In genomic region chr4:155783486-155784080, GRCm38 (mm10) we compare ENCODE assay signal across 10 mouse cellular contexts. TPM values are rescaled to one million over a fixed set of nuclear protein-coding genes. Genes with fewer than 3 reads are reported as not detected.
DNase-seq lines count a peak whose midpoint lies in the region; ATAC-seq and TF ChIP-seq lines count a peak whose summit lies in the region.
"Had no signal": no experiment of that assay in that cellular context is flagged by ENCODE, and none has a peak within 500 bp of the region (broad histone marks: within the 10 kb centered on the region; RNA-seq: fewer than 3 reads in every experiment).

No protein-coding gene starts in this region.

- H3K27ac ChIP-seq in heart, embryonic 12.5 days (ENCODE audit: poor library complexity, severe bottlenecking): peak overlapping the region; percentile 78
- no peak overlapping the region for H3K27ac ChIP-seq in bone marrow, adult 2 months (ENCODE audit: control insufficient read depth, insufficient read depth, low read depth, low read length, poor library complexity)
- peak overlapping the region; percentile 79 for H3K27ac ChIP-seq in hindbrain, embryonic 12.5 days
- peak overlapping the region; percentile 92 for H3K27ac ChIP-seq in midbrain, embryonic 10.5 days (replicated peaks)

- no peaks in the 10 kb centered on the region for H3K9me3 ChIP-seq in heart, embryonic 12.5 days (replicated peaks)
- H3K9me3 ChIP-seq in hindbrain, embryonic 12.5 days (replicated peaks): no peaks in the 10 kb centered on the region
- H3K9me3 ChIP-seq in midbrain, embryonic 10.5 days (replicated peaks): no peaks in the 10 kb centered on the region

- 33% methylated on average over 16 of the region's 16 CpGs for WGBS in heart, embryonic 12.5 days
- WGBS in bone marrow, adult 2 months: 39% methylated on average over 16 of the region's 16 CpGs
- 45% methylated on average over 16 of the region's 16 CpGs for WGBS in hindbrain, embryonic 12.5 days
- WGBS in midbrain, embryonic 10.5 days: 45% methylated on average over 16 of the region's 16 CpGs

- TF ChIP-seq CTCF in bone marrow, adult 2 months (IDR thresholded peaks at IDR 0.05; ENCODE audit: control insufficient read depth, insufficient read depth, low read length): no peak

- TF ChIP-seq POLR2A in bone marrow, adult 2 months (IDR thresholded peaks at IDR 0.05; ENCODE audit: borderline replicate concordance, control insufficient read depth, low read depth, low read length): no peak

- no peak for DNase-seq in heart, postnatal 14 days
- peak; percentile 15 for DNase-seq in midbrain, embryonic 10.5 days (ENCODE audit: low spot score)
- DNase-seq in layer of hippocampus, postnatal 36 days: no peak
- DNase-seq in left cerebral cortex, postnatal 4 days: no peak
- no peak for DNase-seq in spleen, adult 18-20 months

- peaks cover 34% of the 10 kb centered on the region for H3K4me1 ChIP-seq in heart, embryonic 12.5 days (replicated peaks)
- H3K4me1 ChIP-seq in bone marrow, adult 2 months (ENCODE audit: control insufficient read depth, insufficient read depth, low read length): no peaks in the 10 kb centered on the region
- peaks cover 12% of the 10 kb centered on the region for H3K4me1 ChIP-seq in hindbrain, embryonic 12.5 days
- H3K4me1 ChIP-seq in midbrain, embryonic 10.5 days: peaks cover 31% of the 10 kb centered on the region

- H3K4me2 ChIP-seq in heart, embryonic 12.5 days: peak overlapping the region; percentile 69
- peak overlapping the region; percentile 77 for H3K4me2 ChIP-seq in hindbrain, embryonic 12.5 days (replicated peaks)

- peak overlapping the region; percentile 78 for H3K9ac ChIP-seq in heart, embryonic 12.5 days
- peak overlapping the region; percentile 82 for H3K9ac ChIP-seq in hindbrain, embryonic 12.5 days

- H3K4me3 ChIP-seq in heart, embryonic 12.5 days: peak overlapping the region; percentile 57
- H3K4me3 ChIP-seq in bone marrow, adult 2 months (replicated peaks; ENCODE audit: control insufficient read depth, low read depth, low read length): peak overlapping the region; percentile 12
- peak overlapping the region; percentile 62 for H3K4me3 ChIP-seq in hindbrain, embryonic 12.5 days
- H3K4me3 ChIP-seq in midbrain, embryonic 10.5 days: peak overlapping the region; percentile 75

- no peaks in the 10 kb centered on the region for H3K27me3 ChIP-seq in heart, embryonic 12.5 days (replicated peaks)
- H3K27me3 ChIP-seq in hindbrain, embryonic 12.5 days: no peaks in the 10 kb centered on the region
- peaks cover 12% of the 10 kb centered on the region; the same call in 1 of the 2 replicates for H3K27me3 ChIP-seq in midbrain, embryonic 10.5 days (ENCODE audit: low read depth, poor library complexity, severe bottlenecking)
- H3K27me3 ChIP-seq: Patski had no signal

- intact Hi-C loops in heart, postnatal 14 days (cut with DNase I): loop anchor here (1.0 kb wide), 1 partner anchor 14 kb away; no protein-coding TSS in a partner anchor
- intact Hi-C loops in left cerebral cortex, postnatal 4 days (cut with DNase I): no loop called here

- no peaks in the 10 kb centered on the region for H3K36me3 ChIP-seq in heart, embryonic 12.5 days
- H3K36me3 ChIP-seq in hindbrain, embryonic 12.5 days: no peaks in the 10 kb centered on the region
- no peaks in the 10 kb centered on the region for H3K36me3 ChIP-seq in midbrain, embryonic 10.5 days

- ATAC-seq in heart, embryonic 12.5 days (ENCODE audit: insufficient number of reproducible peaks, low FRiP score): 0 out of 2 replicates have a peak, but pooled peaks have one; percentile 9
- peak; percentile 50 for ATAC-seq in hindbrain, embryonic 12.5 days (ENCODE audit: low FRiP score)
- ATAC-seq: Patski had no signal

RNA-seq across cellular contexts. Expression of gene Tmem88b, which starts 2.1 kb away (rescaled TPM):
- polyA plus RNA-seq in heart, embryonic 12.5 days (2016; fragmentation: Nextera tagmentation; extraction: Ambion mirVana): 7.0 and 7.2 TPM in 2 replicates
- total RNA-seq in heart, postnatal 14 days (2021): 1 to 10 TPM; 1.2 TPM
- polyA plus RNA-seq in bone marrow, adult 2 months (2011; ENCODE audit: insufficient read depth, insufficient read length, low replicate concordance, missing spikeins): 0.93 and 1.1 TPM in 2 replicates
- 0.58 and 0.86 TPM in 2 replicates for polyA plus RNA-seq in hindbrain, embryonic 12.5 days (2016; fragmentation: Nextera tagmentation; extraction: Ambion mirVana)
- polyA plus RNA-seq in midbrain, embryonic 10.5 days (2016; fragmentation: Nextera tagmentation; extraction: Ambion mirVana): 0.31 and 0.45 TPM in 2 replicates
- 10 to 100 TPM; 29.6 to 31.8 TPM for total RNA-seq in layer of hippocampus, postnatal 36 days (2021)
- total RNA-seq in left cerebral cortex, postnatal 4 days (2021): 1 to 10 TPM; 1.3 TPM

RNA-seq across cellular contexts. Expression of gene Ankrd65, which starts 6.7 kb away (rescaled TPM):
- polyA plus RNA-seq in heart, embryonic 12.5 days (2016; fragmentation: Nextera tagmentation; extraction: Ambion mirVana): not detected in 2 replicates
- total RNA-seq in heart, postnatal 14 days (2021): not detected
- polyA plus RNA-seq in bone marrow, adult 2 months (2011; ENCODE audit: insufficient read depth, insufficient read length, low replicate concordance, missing spikeins): 1.1 TPM in 1 of 2 replicates, not detected in the other
- polyA plus RNA-seq in hindbrain, embryonic 12.5 days (2016; fragmentation: Nextera tagmentation; extraction: Ambion mirVana): not detected in 2 replicates
- polyA plus RNA-seq in midbrain, embryonic 10.5 days (2016; fragmentation: Nextera tagmentation; extraction: Ambion mirVana): not detected in 2 replicates
- total RNA-seq in layer of hippocampus, postnatal 36 days (2021): not detected
- not detected for total RNA-seq in left cerebral cortex, postnatal 4 days (2021)
- total RNA-seq: heart, adult 18-20 months had no signal
- polyA plus RNA-seq: Patski had no signal

RNA-seq across cellular contexts. Expression of gene Vwa1, which starts 9.1 kb away (rescaled TPM):
- 1.7 TPM in 2 replicates for polyA plus RNA-seq in heart, embryonic 12.5 days (2016; fragmentation: Nextera tagmentation; extraction: Ambion mirVana)
- 10 to 100 TPM in 1 of 2 experiments, 1 to 10 TPM in 1; 9.2 to 12.6 TPM for total RNA-seq in heart, postnatal 14 days (2021)
- 0.97 TPM in 1 of 2 replicates, not detected in the other for polyA plus RNA-seq in bone marrow, adult 2 months (2011; ENCODE audit: insufficient read depth, insufficient read length, low replicate concordance, missing spikeins)
- 12.2 and 12.9 TPM in 2 replicates for polyA plus RNA-seq in hindbrain, embryonic 12.5 days (2016; fragmentation: Nextera tagmentation; extraction: Ambion mirVana)
- polyA plus RNA-seq in midbrain, embryonic 10.5 days (2016; fragmentation: Nextera tagmentation; extraction: Ambion mirVana): 12.2 and 13.1 TPM in 2 replicates
- total RNA-seq in layer of hippocampus, postnatal 36 days (2021): 10 to 100 TPM; 10.5 to 11.3 TPM
- total RNA-seq in left cerebral cortex, postnatal 4 days (2021): 10 to 100 TPM; 15.6 to 16.4 TPM

RNA-seq across cellular contexts. Expression of gene Mrpl20, which starts 19.1 kb away (rescaled TPM):
- 137 and 151 TPM in 2 replicates for polyA plus RNA-seq in heart, embryonic 12.5 days (2016; fragmentation: Nextera tagmentation; extraction: Ambion mirVana)
- 10 to 100 TPM; 72.4 to 72.5 TPM for total RNA-seq in heart, postnatal 14 days (2021)
- 146 and 244 TPM in 2 replicates for polyA plus RNA-seq in bone marrow, adult 2 months (2011; ENCODE audit: insufficient read depth, insufficient read length, low replicate concordance, missing spikeins)
- polyA plus RNA-seq in hindbrain, embryonic 12.5 days (2016; fragmentation: Nextera tagmentation; extraction: Ambion mirVana): 189 and 204 TPM in 2 replicates
- polyA plus RNA-seq in midbrain, embryonic 10.5 days (2016; fragmentation: Nextera tagmentation; extraction: Ambion mirVana): 235 and 260 TPM in 2 replicates
- 10 to 100 TPM; 83.0 to 87.4 TPM for total RNA-seq in layer of hippocampus, postnatal 36 days (2021)
- 100 to 1,000 TPM; 102 to 104 TPM for total RNA-seq in left cerebral cortex, postnatal 4 days (2021)

RNA-seq across cellular contexts. Expression of gene Atad3a, which starts 22.7 kb away (rescaled TPM):
- 102 and 104 TPM in 2 replicates for polyA plus RNA-seq in heart, embryonic 12.5 days (2016; fragmentation: Nextera tagmentation; extraction: Ambion mirVana)
- 10 to 100 TPM; 54.3 to 59.2 TPM for total RNA-seq in heart, postnatal 14 days (2021)
- polyA plus RNA-seq in bone marrow, adult 2 months (2011; ENCODE audit: insufficient read depth, insufficient read length, low replicate concordance, missing spikeins): 31.8 and 32.9 TPM in 2 replicates
- polyA plus RNA-seq in hindbrain, embryonic 12.5 days (2016; fragmentation: Nextera tagmentation; extraction: Ambion mirVana): 81.8 and 84.7 TPM in 2 replicates
- 115 and 129 TPM in 2 replicates for polyA plus RNA-seq in midbrain, embryonic 10.5 days (2016; fragmentation: Nextera tagmentation; extraction: Ambion mirVana)
- total RNA-seq in layer of hippocampus, postnatal 36 days (2021): 10 to 100 TPM; 51.8 to 54.0 TPM
- total RNA-seq in left cerebral cortex, postnatal 4 days (2021): 10 to 100 TPM; 64.8 to 69.8 TPM

Comparison
In these comparisons a context has a peak if more than half of its experiments do, and no peak if none do; other contexts are left out.
1. H3K4me3 ChIP-seq: peak in every context shown above with its lines; median percentile 75 in midbrain, embryonic 10.5 days; 62 in hindbrain, embryonic 12.5 days; 57 in heart, embryonic 12.5 days; 12 in bone marrow, adult 2 months.